Mouse (Mus musculus) gastrocnemius, postnatal 4 days (tissue): ENCODE data around the gene Zfp142. TPM values are rescaled to one million over a fixed set of nuclear protein-coding genes. Genes with fewer than 3 reads are reported as not detected.

Source experiments
- DNase-seq, 2 experiments: peaks; one replicate each; pipeline ENCODE4 v3.0.0; 2021 to 2022; ENCODE audit warnings: low spot score in 2 of 2, mixed read lengths in 2 of 2
- microRNA-seq: library from miRNA; unstranded; fragments of <30 nt; microRNA quantifications from one replicate; pipeline ENCODE4 v1.2.0, GENCODE M21; 2021
- total RNA-seq, 2 experiments: library from RNA; stranded (reverse); gene quantifications; 2 replicates each; pipeline ENCODE4 v1.2.3; 2021

The Zfp142 gene
- total RNA-seq, 2 experiments from 2014 or later, result 12.5 to 14.3 TPM

GRCm38 (mm10) chr1:74524746-74525145 is 63.3 kb downstream of the Zfp142 start:
- DNase-seq, result no peak

- DNase-seq, result no peak
Observed at GRCm38 (mm10) chr1:74519875-74520274, 68.2 kb downstream of the Zfp142 start.

Small RNA genes lying within 50 kb of the gene (microRNA-seq; reads per million reads assigned to microRNA genes)
- gene Gm25035, result not detected

Other genes with a start within 250 kb of the Zfp142 start
- under 1 TPM; 0.23 to 0.25 TPM for gene Catip, start 226.1 kb downstream of the Zfp142 start, total RNA-seq
- gene Slc11a1, start 213.1 kb downstream of the Zfp142 start, total RNA-seq, result 1 to 10 TPM; 4.5 to 4.6 TPM
- 100 to 1,000 TPM; 109 to 135 TPM for gene Ctdsp1, start 196.7 kb downstream of the Zfp142 start, total RNA-seq
- under 1 TPM; 0.13 to 0.66 TPM for gene Vil1, start 178.9 kb downstream of the Zfp142 start, total RNA-seq
- 10 to 100 TPM; 30.0 to 30.2 TPM for gene Cnot9, start 82.2 kb downstream of the Zfp142 start, total RNA-seq
- 10 to 100 TPM; 40.6 to 44.9 TPM for gene Plcd4, start 45.4 kb downstream of the Zfp142 start, total RNA-seq
- gene Usp37, start 44.0 kb downstream of the Zfp142 start, total RNA-seq, result 10 to 100 TPM; 19.7 to 20.5 TPM
- gene Bcs1l, start within 50 bp of the Zfp142 start, total RNA-seq, result 10 to 100 TPM; 14.2 to 14.6 TPM
- gene Rnf25, start 13.2 kb upstream of the Zfp142 start, total RNA-seq, result 10 to 100 TPM; 24.5 to 33.1 TPM
- 1 to 10 TPM; 2.8 to 3.0 TPM for gene Stk36, start 13.2 kb upstream of the Zfp142 start, total RNA-seq
- gene Ttll4, start 73.5 kb upstream of the Zfp142 start, total RNA-seq, result 10 to 100 TPM; 19.5 to 20.5 TPM
- gene Cyp27a1, start 125.3 kb upstream of the Zfp142 start, total RNA-seq, result 1 to 10 TPM; 6.5 to 6.7 TPM
- 10 to 100 TPM; 26.1 to 29.4 TPM for gene Prkag3, start 161.0 kb upstream of the Zfp142 start, total RNA-seq
- gene Wnt6, start 183.6 kb upstream of the Zfp142 start, total RNA-seq, result 1 to 10 TPM; 1.1 to 1.8 TPM
- under 1 TPM; 0.13 to 0.27 TPM for gene Wnt10a, start 203.3 kb upstream of the Zfp142 start, total RNA-seq